Mouse (Mus musculus) stomach, postnatal 0 days (tissue): ENCODE measurements around the gene Jdp2.

ENCODE experiments used
- CTCF ChIP-seq: IDR thresholded peaks from 2 replicates; pipeline ENCODE4 v1.5.1; 2016; ENCODE audit warnings: antibody characterized with exemption, low read depth, mild to moderate bottlenecking, moderate library complexity
- EP300 ChIP-seq: optimal IDR thresholded peaks from 2 replicates; pipeline ENCODE3; 2016; ENCODE audit warnings: antibody characterized with exemption

GRCm38 (mm10) chr12:85571312-85571711 lies 27.5 kb upstream of the Jdp2 start:
- TF ChIP-seq CTCF (no peak), EP300 (no peak)
